ENCODE assay signal across 8 mouse cellular contexts in genomic region chr5:38158947-38159633, GRCm38 (mm10). TPM values are rescaled to one million over a fixed set of nuclear protein-coding genes. Genes with fewer than 3 reads are reported as not detected.
A peak's percentile ranks its signal among the peaks of the same experiment; 100 is the strongest.
DNase-seq lines count a peak whose midpoint lies in the region; ATAC-seq and TF ChIP-seq lines count a peak whose summit lies in the region.

No protein-coding gene starts in this region.

- H3K27me3 ChIP-seq in Patski = peaks cover 46% of the 10 kb centered on the region
- H3K27me3 ChIP-seq in forebrain, postnatal 0 days (ENCODE audit: insufficient read depth, low read length) = no peaks in the 10 kb centered on the region

- WGBS in forebrain, postnatal 0 days = 3% methylated on average over 76 of the region's 79 CpGs

- H3K9ac ChIP-seq in forebrain, postnatal 0 days = peak overlapping the region; percentile 100

- CTCF ChIA-PET in Patski (lab: Charles Lee) = no interaction called here

- peak overlapping the region; percentile 99 for H3K27ac ChIP-seq in forebrain, postnatal 0 days (ENCODE audit: low read depth, low read length)

- DNase-seq in Patski (ENCODE audit: low read depth, low spot score) = no peak
- peak; percentile 89 to 94 for DNase-seq in cerebellum, adult 18-20 months
- DNase-seq in forebrain, postnatal 0 days = peak; percentile 96
- peak; percentile 65 to 69 for DNase-seq in heart, postnatal 36 days
- peak; percentile 69 to 73 for DNase-seq in layer of hippocampus, postnatal 25 days (ENCODE audit: extremely low spot score in 1 of 2, low spot score in 1 of 2)
- DNase-seq in lung, postnatal 10 days = peak; percentile 76
- DNase-seq in right cerebral cortex, adult 18-20 months = peak; percentile 85

- intact Hi-C loops in heart, postnatal 36 days (cut with DNase I) = no loop called here

- in situ Hi-C loops in Patski (cut with MboI; ENCODE audit: low pct_unique_long_range_greater_than_20kb) = no loop called here

- H3K4me2 ChIP-seq in forebrain, postnatal 0 days (ENCODE audit: low read depth) = peak overlapping the region; percentile 90

- peak; percentile 32 for ATAC-seq in Patski
- peak; percentile 88 for ATAC-seq in forebrain, postnatal 0 days
- no peak for ATAC-seq in activated CD4-positive, CD25-positive, alpha-beta regulatory T cell, adult 4 months

- peaks cover 33% of the 10 kb centered on the region for H3K4me1 ChIP-seq in forebrain, postnatal 0 days (ENCODE audit: insufficient read depth)

- H3K9me3 ChIP-seq in forebrain, postnatal 0 days (ENCODE audit: low read length) = no peaks in the 10 kb centered on the region

- TF ChIP-seq CTCF in Patski (IDR thresholded peaks at IDR 0.05) = no peak
- TF ChIP-seq CTCF in forebrain, postnatal 0 days (IDR thresholded peaks at IDR 0.05; ENCODE audit: low read depth) = no peak

- H3K36me3 ChIP-seq in forebrain, postnatal 0 days (ENCODE audit: insufficient read depth) = peaks cover 34% of the 10 kb centered on the region

- peak overlapping the region; percentile 89 for H3K4me3 ChIP-seq in forebrain, postnatal 0 days (ENCODE audit: low read depth, low read length)

- POLR2A ChIA-PET in Patski (lab: Charles Lee) = no interaction called here

RNA-seq across cellular contexts. Expression of gene Nsg1, which starts 0.6 kb away (rescaled TPM):
- polyA plus RNA-seq in Patski (2021) = 12.7 TPM
- 1,532 and 1,817 TPM in 2 replicates for total RNA-seq in forebrain, postnatal 0 days (2014; rRNA removed)
- 1,881 and 1,970 TPM in 2 replicates for polyA plus RNA-seq in forebrain, postnatal 0 days (2015; fragmentation: Nextera tagmentation; extraction: Ambion mirVana)
- 1 to 10 TPM; 7.6 to 9.5 TPM for total RNA-seq in heart, postnatal 36 days (2021)
- 100 to 1,000 TPM; 455 to 474 TPM for total RNA-seq in layer of hippocampus, postnatal 25 days (2021)
- under 1 TPM; 0.40 to 0.67 TPM for polyA plus RNA-seq in activated CD4-positive, CD25-positive, alpha-beta regulatory T cell, adult 4 months (2017; shearing (Covaris generic))

Comparison
In these comparisons a context has a peak if more than half of its experiments do, and no peak if none do; other contexts are left out.
1. RNA of gene Nsg1, which starts 0.6 kb away (total RNA-seq): 1,532 to 1,817 TPM in forebrain, postnatal 0 days and 455 to 474 TPM in layer of hippocampus, postnatal 25 days; 7.6 to 9.5 TPM in heart, postnatal 36 days; every median in the first group is over 10 times any median in the second.